ENCODE assay signal across 9 mouse cellular contexts in genomic region chr1:157137132-157137853, GRCm38 (mm10). TPM values are rescaled to one million over a fixed set of nuclear protein-coding genes. Genes with fewer than 3 reads are reported as not detected.
DNase-seq lines count a peak whose midpoint lies in the region; ATAC-seq and TF ChIP-seq lines count a peak whose summit lies in the region.
"Had no signal": no experiment of that assay in that cellular context is flagged by ENCODE, and none has a peak within 500 bp of the region (broad histone marks: within the 10 kb centered on the region; RNA-seq: fewer than 3 reads in every experiment).

No protein-coding gene starts in this region.

- H3K9me3 ChIP-seq in lung, embryonic 16.5 days (ENCODE audit: control insufficient read depth, low read length), result no peaks in the 10 kb centered on the region
- H3K9me3 ChIP-seq in embryonic facial prominence, embryonic 15.5 days (replicated peaks), result no peaks in the 10 kb centered on the region
- H3K9me3 ChIP-seq in midbrain, embryonic 15.5 days, result no peaks in the 10 kb centered on the region

- H3K4me1 ChIP-seq in lung, embryonic 16.5 days (replicated peaks; ENCODE audit: control insufficient read depth, insufficient read depth, low read length), result peaks cover 7% of the 10 kb centered on the region
- no peaks in the 10 kb centered on the region for H3K4me1 ChIP-seq in embryonic facial prominence, embryonic 15.5 days
- no peaks in the 10 kb centered on the region for H3K4me1 ChIP-seq in midbrain, embryonic 15.5 days

- intact Hi-C loops in gastrocnemius, adult 2 months (cut with DNase I), result no loop called here
- intact Hi-C loops in gastrocnemius, postnatal 36 days (cut with DNase I), result no loop called here

- H3K27me3 ChIP-seq in lung, embryonic 16.5 days (ENCODE audit: control insufficient read depth, insufficient read depth, low read depth, low read length), result no peaks in the 10 kb centered on the region
- H3K27me3 ChIP-seq in embryonic facial prominence, embryonic 15.5 days, result no peaks in the 10 kb centered on the region
- no peaks in the 10 kb centered on the region for H3K27me3 ChIP-seq in midbrain, embryonic 15.5 days (replicated peaks)

- no peak for DNase-seq in gastrocnemius, adult 2 months
- no peak for DNase-seq in gastrocnemius, postnatal 36 days
- DNase-seq in lung, postnatal 10 days, result no peak
- DNase-seq in spleen, postnatal 36 days (ENCODE audit: low spot score in 2 of 2), result no peak
- no peak for DNase-seq in thymus, postnatal 25 days

- H3K27ac ChIP-seq in gastrocnemius, adult 2 months, result no peak overlapping the region
- H3K27ac ChIP-seq in lung, embryonic 16.5 days (ENCODE audit: low read length), result no peak overlapping the region
- H3K27ac ChIP-seq in embryonic facial prominence, embryonic 15.5 days (replicated peaks), result no peak overlapping the region
- no peak overlapping the region for H3K27ac ChIP-seq in midbrain, embryonic 15.5 days
- H3K27ac ChIP-seq: macrophage had no signal

- no peak overlapping the region for H3K4me3 ChIP-seq in gastrocnemius, adult 2 months
- no peak overlapping the region for H3K4me3 ChIP-seq in lung, embryonic 16.5 days (ENCODE audit: low read length)
- H3K4me3 ChIP-seq in embryonic facial prominence, embryonic 15.5 days (replicated peaks), result no peak overlapping the region
- no peak overlapping the region for H3K4me3 ChIP-seq in midbrain, embryonic 15.5 days

- ATAC-seq in lung, embryonic 16.5 days (ENCODE audit: low read depth), result peak; percentile 95
- peak; percentile 24; the same call in 1 of the 2 replicates for ATAC-seq in embryonic facial prominence, embryonic 15.5 days (ENCODE audit: insufficient number of reproducible peaks, low FRiP score, low TSS enrichment, low read depth)
- ATAC-seq in midbrain, embryonic 15.5 days (replicated peaks), result peak; percentile 73

- H3K36me3 ChIP-seq in lung, embryonic 16.5 days (ENCODE audit: control insufficient read depth, insufficient read depth, low read length), result 0 out of 2 replicates have a peak, but pooled peaks cover 2% of the 10 kb centered on the region
- H3K36me3 ChIP-seq in embryonic facial prominence, embryonic 15.5 days, result no peaks in the 10 kb centered on the region
- H3K36me3 ChIP-seq in midbrain, embryonic 15.5 days (replicated peaks), result 0 out of 2 replicates have a peak, but pooled peaks cover 3% of the 10 kb centered on the region

- 55% methylated on average over 9 of the region's 9 CpGs for WGBS in lung, embryonic 16.5 days
- 67% methylated on average over 9 of the region's 9 CpGs for WGBS in embryonic facial prominence, embryonic 15.5 days
- 86% methylated on average over 9 of the region's 9 CpGs for WGBS in midbrain, embryonic 15.5 days

- TF ChIP-seq CTCF in gastrocnemius, adult 2 months (IDR thresholded peaks at IDR 0.05), result peak; percentile 6; the same call in 1 of the 2 replicates

- H3K4me2 ChIP-seq in lung, embryonic 16.5 days (ENCODE audit: low read depth, low read length), result no peak overlapping the region
- H3K4me2 ChIP-seq in embryonic facial prominence, embryonic 15.5 days (replicated peaks), result no peak overlapping the region
- no peak overlapping the region for H3K4me2 ChIP-seq in midbrain, embryonic 15.5 days

- no peak overlapping the region for H3K9ac ChIP-seq in lung, embryonic 16.5 days (ENCODE audit: low read length)
- H3K9ac ChIP-seq in embryonic facial prominence, embryonic 15.5 days, result no peak overlapping the region
- H3K9ac ChIP-seq in midbrain, embryonic 15.5 days, result no peak overlapping the region

RNA-seq across cellular contexts. Expression of gene Tex35, which starts 28.8 kb away (rescaled TPM):
- total RNA-seq in gastrocnemius, adult 2 months (2021), result not detected
- not detected for total RNA-seq in gastrocnemius, postnatal 36 days (2021)
- not detected in 2 replicates for polyA plus RNA-seq in lung, embryonic 16.5 days (2015; fragmentation: Nextera tagmentation; extraction: Ambion mirVana)
- polyA plus RNA-seq in embryonic facial prominence, embryonic 15.5 days (2015; fragmentation: Nextera tagmentation; extraction: Ambion mirVana), result not detected in 2 replicates
- not detected in 2 replicates for polyA plus RNA-seq in midbrain, embryonic 15.5 days (2015; fragmentation: Nextera tagmentation; extraction: Ambion mirVana)
- polyA plus RNA-seq: macrophage had no signal

Comparison
In these comparisons a context has a peak if more than half of its experiments do, and no peak if none do; other contexts are left out.
1. ATAC-seq: peak in every context shown above with its lines; median percentile 95 in lung, embryonic 16.5 days; 73 in midbrain, embryonic 15.5 days; 24 in embryonic facial prominence, embryonic 15.5 days.